Mouse (Mus musculus): ENCODE results near the gene Steap1. TPM values are rescaled to one million over a fixed set of nuclear protein-coding genes. Genes with fewer than 3 reads are reported as not detected.

Steap1 gene
- total RNA-seq, 2 experiments from 2014 or later: not detected

DNA sequence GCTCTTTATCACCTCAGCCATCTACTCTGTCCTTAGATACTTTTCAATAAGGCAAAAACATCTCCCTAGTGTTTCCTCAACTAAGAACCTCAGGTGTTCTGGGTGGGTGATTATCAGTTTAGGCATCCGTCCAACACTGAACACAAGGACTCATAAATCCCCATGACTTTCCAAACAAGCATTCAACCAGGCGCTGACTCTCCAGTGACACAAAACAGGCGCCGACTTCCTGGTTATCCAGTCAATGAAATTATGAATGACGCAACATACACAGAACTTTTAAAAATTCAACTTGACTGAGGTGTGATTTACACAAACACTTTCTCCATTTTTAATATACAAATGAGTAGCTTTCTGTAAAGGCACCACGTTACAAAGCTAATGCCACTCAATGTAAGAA, 60.9 kb downstream of the Steap1 start:
- no peak for DNase-seq

DNA sequence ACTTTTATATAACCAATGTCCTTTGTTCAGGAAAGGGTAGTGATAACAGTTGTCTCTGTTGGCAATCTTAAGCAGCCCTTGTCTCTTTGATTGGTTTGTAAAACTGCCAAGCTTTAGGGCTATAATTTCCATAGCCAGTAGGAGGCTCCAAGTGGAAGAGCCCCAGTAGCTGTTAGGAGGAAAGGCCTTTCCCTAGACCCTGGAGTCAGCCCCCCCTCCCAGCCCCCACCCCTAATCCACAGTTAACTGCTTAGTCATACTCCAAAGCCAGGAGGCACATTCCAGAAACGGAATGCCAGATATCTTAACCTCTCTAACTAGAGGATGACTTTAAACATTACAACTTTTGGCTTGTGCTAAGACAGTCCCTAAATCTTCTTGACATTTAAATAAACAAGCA, 62.2 kb downstream of the Steap1 start:
- no peak for DNase-seq

Other genes with a start within 250 kb of the Steap1 start
- 10 to 100 TPM; 12.6 to 13.5 TPM for gene Cldn12, start 234.4 kb downstream of the Steap1 start, total RNA-seq (2021)
- gene Gtpbp10, start 189.8 kb downstream of the Steap1 start, total RNA-seq (2021): 1 to 10 TPM; 6.1 to 6.9 TPM
- not detected for gene Gm8773, start 175.5 kb downstream of the Steap1 start, total RNA-seq (2021)
- gene Cfap69, start 85.1 kb downstream of the Steap1 start, total RNA-seq (2021): 1 to 10 TPM in 1 of 2 experiments, not detected in 1; 1.0 TPM
- gene Steap2, start 54.7 kb downstream of the Steap1 start, total RNA-seq (2021): under 1 TPM; 0.32 to 0.33 TPM